Comparison of ENCODE assay signal across 29 mouse cellular contexts in genomic region chr4:142975620-142976019, GRCm38 (mm10).
"Had no signal": no experiment of that assay in that cellular context is flagged by ENCODE, and none has a peak within 500 bp of the region (broad histone marks: within the 10 kb centered on the region; RNA-seq: fewer than 3 reads in every experiment).

No protein-coding gene starts in this region.

- H3K4me1 ChIP-seq: embryonic facial prominence, embryonic 12.5 days; embryonic facial prominence, embryonic 15.5 days; forebrain, embryonic 10.5 days; forebrain, embryonic 12.5 days; forebrain, embryonic 13.5 days; forebrain, embryonic 15.5 days had no signal

- H3K4me3 ChIP-seq: embryonic facial prominence, embryonic 10.5 days; embryonic facial prominence, embryonic 12.5 days; embryonic facial prominence, embryonic 13.5 days; embryonic facial prominence, embryonic 15.5 days; erythroblast, embryonic 14.5 days; forebrain, embryonic 10.5 days; forebrain, embryonic 12.5 days; forebrain, embryonic 13.5 days; forebrain, embryonic 15.5 days; gastrocnemius, adult 2 months; heart, adult 2 months had no signal

- H3K27ac ChIP-seq: embryonic facial prominence, embryonic 10.5 days; embryonic facial prominence, embryonic 12.5 days; embryonic facial prominence, embryonic 13.5 days; embryonic facial prominence, embryonic 15.5 days; forebrain, embryonic 10.5 days; forebrain, embryonic 12.5 days; forebrain, embryonic 13.5 days; forebrain, embryonic 15.5 days; gastrocnemius, adult 2 months; heart, adult 2 months had no signal

- H3K4me2 ChIP-seq: embryonic facial prominence, embryonic 12.5 days; embryonic facial prominence, embryonic 13.5 days; embryonic facial prominence, embryonic 15.5 days; forebrain, embryonic 12.5 days; forebrain, embryonic 13.5 days; forebrain, embryonic 15.5 days had no signal

- H3K9me3 ChIP-seq: embryonic facial prominence, embryonic 10.5 days; embryonic facial prominence, embryonic 12.5 days; embryonic facial prominence, embryonic 13.5 days; embryonic facial prominence, embryonic 15.5 days; forebrain, embryonic 10.5 days; forebrain, embryonic 12.5 days; forebrain, embryonic 13.5 days; forebrain, embryonic 15.5 days had no signal

- DNase-seq: cerebellum, adult 2 months; cerebellum, adult 8-10 months; cerebellum, adult 9-10 months; cerebellum, adult 9-11 months; cerebellum, postnatal 10 days; cerebellum, postnatal 14 days; cerebellum, postnatal 25 days; cerebellum, postnatal 36 days; embryo, embryonic 11 days; forebrain, postnatal 0 days; gastrocnemius, adult 2 months; gastrocnemius, postnatal 10 days; gastrocnemius, postnatal 14 days; gastrocnemius, postnatal 25 days; gastrocnemius, postnatal 36 days; heart, adult 11 months; heart, adult 18-20 months; heart, adult 2 months had no signal

- H3K27me3 ChIP-seq: embryonic facial prominence, embryonic 12.5 days; embryonic facial prominence, embryonic 13.5 days; embryonic facial prominence, embryonic 15.5 days; forebrain, embryonic 12.5 days; forebrain, embryonic 13.5 days; forebrain, embryonic 15.5 days had no signal

- ATAC-seq: forebrain, embryonic 13.5 days; forebrain, embryonic 14.5 days; forebrain, embryonic 15.5 days; forebrain, embryonic 16.5 days; forebrain, postnatal 0 days had no signal

- H3K9ac ChIP-seq: embryonic facial prominence, embryonic 12.5 days; embryonic facial prominence, embryonic 13.5 days; embryonic facial prominence, embryonic 15.5 days; forebrain, embryonic 12.5 days; forebrain, embryonic 13.5 days; forebrain, embryonic 15.5 days; forebrain, postnatal 0 days had no signal

- H3K36me3 ChIP-seq: embryonic facial prominence, embryonic 10.5 days; embryonic facial prominence, embryonic 12.5 days; embryonic facial prominence, embryonic 13.5 days; embryonic facial prominence, embryonic 15.5 days; forebrain, embryonic 10.5 days; forebrain, embryonic 12.5 days; forebrain, embryonic 15.5 days had no signal
